Mouse (Mus musculus): ENCODE measurements around the gene D11Wsu47e. TPM values are rescaled to one million over a fixed set of nuclear protein-coding genes. Genes with fewer than 3 reads are reported as not detected.

D11Wsu47e gene
- polyA plus RNA-seq, 1 experiment from 2014 or later, result 20.0 TPM

DNA sequence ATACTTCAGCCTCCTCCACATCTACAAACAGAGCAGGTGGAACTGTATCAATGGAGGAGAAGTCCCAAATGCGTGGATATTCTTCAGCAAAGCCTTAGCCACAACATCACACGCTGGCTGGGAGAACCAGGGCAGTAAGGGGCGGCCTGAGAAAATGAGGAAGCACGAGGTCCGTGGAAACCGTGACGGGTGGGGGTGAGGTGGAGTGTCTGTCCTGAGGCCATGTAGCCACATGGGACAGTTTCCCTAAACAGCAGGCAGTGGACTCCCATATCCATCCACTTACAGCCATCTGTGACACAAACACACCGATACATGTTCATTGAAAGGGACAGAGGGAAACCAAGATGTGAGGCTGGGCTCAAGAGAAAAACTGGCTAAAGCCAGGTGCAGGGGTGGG lies 53.7 kb downstream of the D11Wsu47e start:
- peaks cover 28 to 57% of the 10 kb centered on the region in 2 experiments for H3K4me1 ChIP-seq (ENCODE audit: control insufficient read depth in 2 of 2, insufficient read depth in 2 of 2, low read length in 2 of 2)

DNA sequence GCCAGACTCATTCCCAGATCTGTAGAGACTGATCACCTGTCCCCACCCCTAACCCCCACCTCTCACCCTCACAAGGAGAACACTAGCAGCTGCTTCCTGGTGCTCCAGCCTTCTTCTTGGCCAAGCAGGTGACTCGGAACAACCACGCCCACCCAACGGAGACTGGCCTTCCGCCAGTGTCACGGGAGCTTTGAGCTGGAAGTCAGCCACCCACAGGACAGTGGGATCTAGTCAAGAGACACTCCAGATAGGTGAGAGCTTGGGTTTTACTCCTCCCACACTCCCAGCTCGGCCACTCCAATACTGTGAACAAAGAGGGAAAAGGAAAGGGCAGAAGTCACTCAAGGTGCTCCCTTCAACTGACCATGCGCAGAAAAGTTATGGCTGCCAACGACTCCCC lies 55.0 kb downstream of the D11Wsu47e start:
- Histone ChIP-seq H3K4me1 (ENCODE audit: control insufficient read depth in 2 of 2, insufficient read depth in 2 of 2, low read length in 2 of 2) (peaks cover 16 to 44% of the 10 kb centered on the region in 2 experiments), H3K27ac (replicated peaks in 1 of 2; ENCODE audit: control insufficient read depth in 1 of 2, insufficient read depth in 1 of 2, low read depth in 2 of 2, low read length in 2 of 2) (no peak overlapping the region), H3K9me3 (ENCODE audit: control insufficient read depth, low read length) (peaks cover 6% of the 10 kb centered on the region), H3K9ac (ENCODE audit: low read length) (no peak overlapping the region), H3K4me3 (ENCODE audit: control insufficient read depth in 1 of 2, insufficient read depth in 1 of 2, low read depth in 1 of 2, low read length in 2 of 2) (no peak overlapping the region), H3K27me3 (ENCODE audit: control insufficient read depth, insufficient read depth, low read length) (no peaks in the 10 kb centered on the region), H3K36me3 (ENCODE audit: control insufficient read depth, insufficient read depth, low read length) (peaks cover 12% of the 10 kb centered on the region), H3K4me2 (ENCODE audit: low read length) (no peak overlapping the region)
- whole genome bisulfite sequencing, result 67% methylated on average over 8 of the region's 8 CpGs
- ATAC-seq (ENCODE audit: insufficient number of reproducible peaks, insufficient read depth, low FRiP score, low read depth), result no peak

More for the DNA sequence above, 53.7 kb downstream of the D11Wsu47e start:
- H3K9me3 ChIP-seq (ENCODE audit: control insufficient read depth, low read length), result peaks cover 2% of the 10 kb centered on the region
- WGBS, result 83% methylated on average over 8 of the region's 8 CpGs
- no peak for ATAC-seq (ENCODE audit: insufficient number of reproducible peaks, insufficient read depth, low FRiP score, low read depth)
- H3K27me3 ChIP-seq (ENCODE audit: control insufficient read depth, insufficient read depth, low read length), result no peaks in the 10 kb centered on the region
- no peak overlapping the region for H3K4me2 ChIP-seq (ENCODE audit: low read length)
- H3K4me3 ChIP-seq (ENCODE audit: control insufficient read depth in 1 of 2, insufficient read depth in 1 of 2, low read depth in 1 of 2, low read length in 2 of 2), result no peak overlapping the region
- H3K27ac ChIP-seq (replicated peaks in 1 of 2; ENCODE audit: control insufficient read depth in 1 of 2, insufficient read depth in 1 of 2, low read depth in 2 of 2, low read length in 2 of 2), result no peak overlapping the region
- H3K9ac ChIP-seq (ENCODE audit: low read length), result no peak overlapping the region
- peaks cover 4% of the 10 kb centered on the region; the same call in 1 of the 2 replicates for H3K36me3 ChIP-seq (ENCODE audit: control insufficient read depth, insufficient read depth, low read length)

DNA sequence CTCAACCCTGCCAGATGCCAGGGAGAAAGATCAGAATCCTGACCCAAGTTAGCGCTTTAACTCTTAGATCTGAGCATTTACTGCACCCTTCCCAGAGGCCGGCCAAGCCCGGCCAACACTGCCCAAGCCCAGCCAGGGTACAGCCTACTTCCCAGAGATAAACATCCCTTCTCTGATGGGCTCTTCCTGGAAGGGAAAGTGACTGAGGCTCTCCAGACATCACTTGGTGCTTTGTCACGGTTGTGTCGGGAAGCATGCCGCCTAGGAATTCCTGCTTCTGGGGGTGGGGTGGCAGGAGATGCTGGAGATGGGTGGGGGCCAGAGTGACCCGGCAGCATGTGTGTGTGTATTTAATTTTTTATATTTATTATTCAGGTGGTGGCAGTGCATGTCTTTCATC lies 55.9 kb downstream of the D11Wsu47e start:
- H3K9me3 ChIP-seq (ENCODE audit: control insufficient read depth, low read length), result peaks cover 6% of the 10 kb centered on the region
- peaks cover 15 to 36% of the 10 kb centered on the region in 2 experiments for H3K4me1 ChIP-seq (ENCODE audit: control insufficient read depth in 2 of 2, insufficient read depth in 2 of 2, low read length in 2 of 2)
- no peak overlapping the region for H3K4me3 ChIP-seq (ENCODE audit: control insufficient read depth in 1 of 2, insufficient read depth in 1 of 2, low read depth in 1 of 2, low read length in 2 of 2)
- ATAC-seq (ENCODE audit: insufficient number of reproducible peaks, insufficient read depth, low FRiP score, low read depth), result peak; percentile 41; the same call in 1 of the 2 replicates
- H3K36me3 ChIP-seq (ENCODE audit: control insufficient read depth, insufficient read depth, low read length), result peaks cover 12% of the 10 kb centered on the region
- H3K9ac ChIP-seq (ENCODE audit: low read length), result no peak overlapping the region
- H3K4me2 ChIP-seq (ENCODE audit: low read length), result no peak overlapping the region
- no peaks in the 10 kb centered on the region for H3K27me3 ChIP-seq (ENCODE audit: control insufficient read depth, insufficient read depth, low read length)
- 22% methylated on average over 7 of the region's 7 CpGs for WGBS
- 0 out of 4 replicates have a peak overlapping the region, but pooled peaks of 1 of the 2 experiments have one; percentile 19 for H3K27ac ChIP-seq (replicated peaks in 1 of 2; ENCODE audit: control insufficient read depth in 1 of 2, insufficient read depth in 1 of 2, low read depth in 2 of 2, low read length in 2 of 2)

DNA sequence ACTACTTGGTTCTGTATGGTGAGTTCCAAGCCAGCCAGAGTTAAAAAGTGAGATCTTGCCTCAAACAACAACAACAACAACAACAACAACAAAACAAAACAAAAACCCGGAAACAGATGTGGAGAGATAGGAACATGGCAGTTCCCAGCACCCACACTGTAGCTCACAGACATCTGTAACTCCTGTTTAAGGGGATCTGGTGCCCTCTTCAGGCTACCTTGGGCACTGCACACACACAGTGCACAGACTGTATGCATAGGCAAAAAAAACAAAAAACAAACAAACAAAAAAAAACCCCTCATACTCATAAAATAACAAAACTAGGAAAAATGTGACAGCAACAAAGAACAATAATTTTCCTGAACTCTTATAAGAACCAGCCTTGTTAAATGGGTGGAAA lies 58.8 kb downstream of the D11Wsu47e start:
- Histone ChIP-seq H3K4me2 (ENCODE audit: low read length) (no peak overlapping the region), H3K4me3 (ENCODE audit: control insufficient read depth in 1 of 2, insufficient read depth in 1 of 2, low read depth in 1 of 2, low read length in 2 of 2) (no peak overlapping the region), H3K27me3 (ENCODE audit: control insufficient read depth, insufficient read depth, low read length) (no peaks in the 10 kb centered on the region), H3K36me3 (ENCODE audit: control insufficient read depth, insufficient read depth, low read length) (peaks cover 12% of the 10 kb centered on the region), H3K9ac (ENCODE audit: low read length) (no peak overlapping the region), H3K4me1 (ENCODE audit: control insufficient read depth in 2 of 2, insufficient read depth in 2 of 2, low read length in 2 of 2) (peaks cover 21 to 34% of the 10 kb centered on the region in 2 experiments), H3K27ac (replicated peaks in 1 of 2; ENCODE audit: control insufficient read depth in 1 of 2, insufficient read depth in 1 of 2, low read depth in 2 of 2, low read length in 2 of 2) (no peak overlapping the region), H3K9me3 (ENCODE audit: control insufficient read depth, low read length) (peaks cover 6% of the 10 kb centered on the region)
- 100% methylated on average over 1 of the region's 1 CpGs for WGBS
- ATAC-seq (ENCODE audit: insufficient number of reproducible peaks, insufficient read depth, low FRiP score, low read depth), result no peak

Other genes starting within 250 kb of the D11Wsu47e start
- gene Sstr2, start 65.1 kb upstream of the D11Wsu47e start, polyA plus RNA-seq (2014; fragmentation: Nextera tagmentation; extraction: Ambion mirVana), result 0.18 and 0.24 TPM in 2 replicates
- 17.0 and 20.1 TPM in 2 replicates for gene Cog1, start 35.2 kb upstream of the D11Wsu47e start, polyA plus RNA-seq (2014; fragmentation: Nextera tagmentation; extraction: Ambion mirVana)
- gene Slc39a11, start 34.3 kb upstream of the D11Wsu47e start, polyA plus RNA-seq (2014; fragmentation: Nextera tagmentation; extraction: Ambion mirVana), result 13.4 and 13.6 TPM in 2 replicates
- gene Fam104a, start 257 bp upstream of the D11Wsu47e start, polyA plus RNA-seq (2014; fragmentation: Nextera tagmentation; extraction: Ambion mirVana), result 43.0 and 44.8 TPM in 2 replicates
- gene Cpsf4l, start 25.6 kb downstream of the D11Wsu47e start, polyA plus RNA-seq (2014; fragmentation: Nextera tagmentation; extraction: Ambion mirVana), result 0.18 and 0.19 TPM in 2 replicates
- gene Cdc42ep4, start 67.5 kb downstream of the D11Wsu47e start, polyA plus RNA-seq (2014; fragmentation: Nextera tagmentation; extraction: Ambion mirVana), result 13.3 and 16.8 TPM in 2 replicates